Mouse (Mus musculus) myocyte (in vitro differentiated cells): ENCODE measurements around the gene Lbp.

Source experiments
- E2F4 ChIP-seq: IDR thresholded peaks from one replicate; pipeline ENCODE4 v1.6.1; 2011; ENCODE audit warnings: mild to moderate bottlenecking, control low read depth, moderate library complexity; ENCODE audit not compliant: insufficient read depth
- MAX ChIP-seq: IDR thresholded peaks from one replicate; pipeline ENCODE4 v1.6.1; 2011; ENCODE audit warnings: low read depth, mild to moderate bottlenecking, control low read depth
- POLR2A ChIP-seq: IDR thresholded peaks from one replicate; pipeline ENCODE4 v1.6.1; 2011; ENCODE audit warnings: low read depth, mild to moderate bottlenecking, control low read depth, moderate library complexity; ENCODE audit not compliant: insufficient read length
- TCF12 ChIP-seq: IDR thresholded peaks from one replicate; pipeline ENCODE4 v1.6.1; 2011; ENCODE audit warnings: mild to moderate bottlenecking, control low read depth; ENCODE audit not compliant: poor library complexity, insufficient read depth, severe bottlenecking
- USF1 ChIP-seq: IDR thresholded peaks from one replicate; pipeline ENCODE4 v1.6.1; 2011; ENCODE audit warnings: low read depth, mild to moderate bottlenecking, control low read depth, moderate library complexity

GRCm38 (mm10) chr2:158359757-158360620 is 53.7 kb downstream of the Lbp start:
- TF ChIP-seq USF1 (no peak), POLR2A (no peak), E2F4 (no peak), MAX (no peak), TCF12 (no peak)
